15 mouse cellular contexts compared by ENCODE assay signal in the genomic region with DNA sequence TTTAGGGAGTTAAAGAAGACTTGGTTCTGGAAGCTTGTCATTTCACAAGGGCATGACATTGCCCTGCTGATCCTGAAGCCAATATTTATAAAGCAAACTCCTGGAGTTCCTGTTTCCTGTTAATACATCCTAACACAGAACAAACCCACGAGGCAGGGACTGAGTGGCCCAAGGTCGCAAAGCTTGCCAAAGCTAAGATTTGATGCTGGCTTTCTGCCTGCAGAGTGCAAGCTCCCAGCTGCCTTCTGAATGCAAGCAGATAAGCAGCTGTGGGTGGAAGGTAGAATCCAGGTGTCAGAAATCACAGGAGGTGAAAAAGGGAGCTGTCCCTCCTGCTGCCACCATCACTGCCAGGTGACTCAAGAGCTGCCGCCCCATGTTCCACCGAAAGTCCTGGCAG.
A peak's percentile ranks its signal among the peaks of the same experiment; 100 is the strongest.
DNase-seq lines count a peak whose midpoint lies in the region; ATAC-seq and TF ChIP-seq lines count a peak whose summit lies in the region.
"Had no signal": no experiment of that assay in that cellular context is flagged by ENCODE, and none has a peak within 500 bp of the region (broad histone marks: within the 10 kb centered on the region; RNA-seq: fewer than 3 reads in every experiment).

No protein-coding gene starts in this region.

- H3K27me3 ChIP-seq in cerebellum, adult 2 months (ENCODE audit: control insufficient read depth, insufficient read depth, low read length): no peaks in the 10 kb centered on the region
- H3K27me3 ChIP-seq in kidney, embryonic 15.5 days: no peaks in the 10 kb centered on the region
- H3K27me3 ChIP-seq: embryonic facial prominence, embryonic 13.5 days; liver, embryonic 13.5 days had no signal

- no peak overlapping the region for H3K4me3 ChIP-seq in cerebellum, adult 2 months (replicated peaks; ENCODE audit: insufficient read depth, low read depth, low read length)
- no peak overlapping the region for H3K4me3 ChIP-seq in kidney, embryonic 15.5 days (replicated peaks)
- H3K4me3 ChIP-seq: embryonic facial prominence, embryonic 13.5 days; gastrocnemius, adult 2 months; liver, embryonic 13.5 days had no signal

- TF ChIP-seq CTCF in cerebellum, adult 2 months (IDR thresholded peaks at IDR 0.05; ENCODE audit: borderline replicate concordance, insufficient read depth, low read depth, low read length): no peak

- no peak for ATAC-seq in kidney, embryonic 15.5 days (replicated peaks; ENCODE audit: low FRiP score)
- ATAC-seq: forebrain, embryonic 14.5 days had no signal

- no peak overlapping the region for H3K9ac ChIP-seq in kidney, embryonic 15.5 days
- H3K9ac ChIP-seq: embryonic facial prominence, embryonic 13.5 days; liver, embryonic 13.5 days had no signal

- H3K36me3 ChIP-seq in kidney, embryonic 15.5 days: no peaks in the 10 kb centered on the region
- H3K36me3 ChIP-seq: embryonic facial prominence, embryonic 13.5 days; liver, embryonic 13.5 days had no signal

- H3K4me1 ChIP-seq in cerebellum, adult 2 months (ENCODE audit: control insufficient read depth, insufficient read depth, low read length): no peaks in the 10 kb centered on the region
- H3K4me1 ChIP-seq in kidney, embryonic 15.5 days: no peaks in the 10 kb centered on the region
- H3K4me1 ChIP-seq: embryonic facial prominence, embryonic 13.5 days; liver, embryonic 13.5 days had no signal

- no peaks in the 10 kb centered on the region for H3K9me3 ChIP-seq in kidney, embryonic 15.5 days (replicated peaks)
- H3K9me3 ChIP-seq: embryonic facial prominence, embryonic 13.5 days; liver, embryonic 13.5 days had no signal

- WGBS in cerebellum, adult 2 months: 42% methylated on average over 4 of the region's 4 CpGs
- 56% methylated on average over 4 of the region's 4 CpGs for WGBS in kidney, embryonic 15.5 days

- H3K4me2 ChIP-seq in kidney, embryonic 15.5 days: no peak overlapping the region
- H3K4me2 ChIP-seq: embryonic facial prominence, embryonic 13.5 days; liver, embryonic 13.5 days had no signal

- TF ChIP-seq POLR2A in cerebellum, adult 2 months (IDR thresholded peaks at IDR 0.05; ENCODE audit: borderline replicate concordance, insufficient read depth, low read length): no peak

- DNase-seq in cerebellum, postnatal 10 days: peak; percentile 11 to 20
- DNase-seq in cerebellum, adult 2 months: no peak
- DNase-seq in kidney, postnatal 4 days: peak; percentile 27
- DNase-seq in gonadal fat pad, adult 2 months (ENCODE audit: low read depth): peak; percentile 31
- peak; percentile 8 for DNase-seq in lung, postnatal 14 days
- no peak for DNase-seq in left cerebral cortex, postnatal 10 days (ENCODE audit: extremely low spot score in 1 of 2, low spot score in 2 of 2)
- DNase-seq in urinary bladder, adult 18-20 months (ENCODE audit: low spot score in 2 of 2): no peak
- DNase-seq: gastrocnemius, adult 2 months; liver, embryonic 13.5 days; midbrain, embryonic 14.5 days; retina, postnatal 1 day; spleen, adult 18-20 months had no signal

- intact Hi-C loops in left cerebral cortex, postnatal 10 days (cut with DNase I): no loop called here

- no peak overlapping the region for H3K27ac ChIP-seq in cerebellum, adult 2 months (ENCODE audit: insufficient read depth, low read length)
- H3K27ac ChIP-seq in kidney, embryonic 15.5 days: no peak overlapping the region
- H3K27ac ChIP-seq: embryonic facial prominence, embryonic 13.5 days; gastrocnemius, adult 2 months; liver, embryonic 13.5 days had no signal

Comparison
In these comparisons a context has a peak if more than half of its experiments do, and no peak if none do; other contexts are left out.
1. DNase-seq: peak in cerebellum, postnatal 10 days (2 of 2), kidney, postnatal 4 days (2 of 2), gonadal fat pad, adult 2 months (single experiment) and lung, postnatal 14 days (single experiment); none in cerebellum, adult 2 months (0 of 2), left cerebral cortex, postnatal 10 days (0 of 2) and urinary bladder, adult 18-20 months (0 of 2).